Mouse (Mus musculus) MEL (cell line): ENCODE measurements around the gene Clec16a.

Experiments used
- CHD2 ChIP-seq: IDR thresholded peaks from 2 replicates; pipeline ENCODE4 v1.6.1; 2011; ENCODE audit warnings: low read length, improper control_type of control experiment
- CTCF ChIP-seq, 3 experiments: IDR thresholded peaks in 2 of 3; conservative IDR thresholded peaks in 1 of 3; 2 replicates each; pipeline ENCODE4 v1.5.1; 2011 to 2012; ENCODE audit warnings: low read length in 3 of 3, low read depth in 2 of 3, mild to moderate bottlenecking in 2 of 3, improper control_type of control experiment in 1 of 3, inconsistent platforms in 1 of 3, mixed read lengths in 1 of 3, moderate library complexity in 1 of 3; ENCODE audit not compliant: control insufficient read depth in 1 of 3, insufficient read depth in 1 of 3, poor library complexity in 1 of 3, severe bottlenecking in 1 of 3
- MAZ ChIP-seq: IDR thresholded peaks from 2 replicates; pipeline ENCODE4 v1.6.1; 2012; ENCODE audit warnings: low read depth, mild to moderate bottlenecking, inconsistent platforms, low read length, improper control_type of control experiment
- MXI1 ChIP-seq: IDR thresholded peaks from 2 replicates; pipeline ENCODE4 v1.6.1; 2011; ENCODE audit warnings: mild to moderate bottlenecking, low read depth, low read length, improper control_type of control experiment
- MYC ChIP-seq: IDR thresholded peaks from 2 replicates; pipeline ENCODE4 v1.6.1; 2011; ENCODE audit warnings: low read depth, mild to moderate bottlenecking, low read length, improper control_type of control experiment, moderate library complexity
- POLR2A ChIP-seq, 2 experiments: IDR thresholded peaks; 2 replicates each; pipeline ENCODE4 v1.6.1; 2011 to 2012; ENCODE audit warnings: low read length in 2 of 2, mild to moderate bottlenecking in 2 of 2, control low read depth in 1 of 2, improper control_type of control experiment in 1 of 2, low read depth in 1 of 2, moderate library complexity in 1 of 2; ENCODE audit not compliant: control insufficient read depth in 1 of 2, insufficient read depth in 1 of 2, poor library complexity in 1 of 2
- ZC3H11A ChIP-seq: IDR thresholded peaks from 2 replicates; pipeline ENCODE4 v1.6.1; 2012; ENCODE audit warnings: low read depth, mild to moderate bottlenecking, inconsistent platforms, low read length, improper control_type of control experiment

DNA sequence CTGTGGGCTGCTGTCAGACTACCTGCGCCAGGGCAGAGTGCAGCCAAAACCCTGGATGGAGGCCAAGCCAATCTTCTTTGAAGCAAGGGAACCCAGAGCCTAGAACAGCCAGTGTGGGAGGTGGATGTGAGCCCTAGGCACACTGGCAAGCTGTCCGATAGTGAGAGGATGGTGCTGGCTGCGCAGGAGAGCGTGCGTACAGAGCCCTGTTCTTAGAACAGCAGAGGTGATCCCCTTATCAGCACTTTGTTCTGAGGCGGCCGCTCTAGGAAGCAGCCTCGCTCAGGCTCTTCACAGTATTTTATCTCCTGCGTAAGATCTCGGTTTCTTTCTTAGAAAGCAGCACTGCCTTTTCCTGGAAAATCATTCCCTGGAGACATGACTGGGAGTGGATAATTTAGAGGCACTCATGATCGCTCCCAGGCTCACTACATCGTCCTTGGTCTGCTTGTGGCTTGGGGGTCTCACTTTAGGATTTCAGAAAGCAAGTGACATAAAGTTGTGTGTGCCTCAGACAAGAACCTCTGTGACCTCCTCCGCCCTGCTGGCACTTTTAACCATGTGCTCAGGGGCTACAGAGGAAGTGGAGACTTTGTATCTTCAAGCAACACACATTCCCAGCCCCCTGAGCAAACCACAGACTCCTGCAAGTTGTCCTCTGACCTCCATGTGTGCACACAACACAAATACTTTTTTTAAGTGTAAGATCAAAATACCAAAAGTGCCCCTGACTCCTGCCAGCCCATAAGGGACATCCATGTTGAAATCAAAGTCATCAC is 94.2 kb downstream of the Clec16a start:
- TF ChIP-seq ZC3H11A (no peak), MYC (peak; percentile 74), CTCF (IDR thresholded peaks at IDR 0.05 in 2 of 3, conservative IDR thresholded peaks at IDR 0.05 in 1 of 3; ENCODE audit: control insufficient read depth in 1 of 3, insufficient read depth in 1 of 3, low read depth in 2 of 3, low read length in 3 of 3, poor library complexity in 1 of 3, severe bottlenecking in 1 of 3) (no peak), MAZ (no peak), CHD2 (no peak), MXI1 (peak; percentile 41), POLR2A (IDR thresholded peaks at IDR 0.05; ENCODE audit: control insufficient read depth in 1 of 2, insufficient read depth in 1 of 2, low read depth in 1 of 2, low read length in 2 of 2, poor library complexity in 1 of 2) (no peak)
